Mouse (Mus musculus): Measurements from ENCODE around the gene Lpcat3. TPM values are rescaled to one million over a fixed set of nuclear protein-coding genes. Genes with fewer than 3 reads are reported as not detected.

Lpcat3 gene
- polyA plus RNA-seq, 1 experiment: 282 TPM

DNA sequence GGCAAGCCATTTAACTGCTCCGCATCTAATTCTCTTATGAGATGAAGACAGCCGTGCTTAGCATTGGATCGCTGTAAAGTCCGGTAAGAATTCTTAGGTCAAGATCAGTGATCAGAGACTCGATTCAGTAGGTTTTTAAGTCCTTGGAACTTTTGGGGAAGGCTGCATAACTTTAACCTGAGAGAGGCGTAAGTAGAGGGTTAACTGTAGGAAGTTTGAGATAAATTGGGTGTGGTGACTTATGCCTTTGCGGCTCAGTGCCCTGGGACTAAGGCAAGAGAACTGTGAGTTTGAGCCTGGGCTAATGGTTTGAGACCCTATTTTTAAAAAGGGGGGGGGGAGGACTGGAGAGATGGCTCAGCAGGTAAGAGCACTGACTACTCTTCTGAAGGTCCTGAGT, 1.4 kb downstream of the Lpcat3 start:
- TF ChIP-seq CTCF (IDR thresholded peaks at IDR 0.05; ENCODE audit: control insufficient read depth, insufficient read depth, insufficient replicate concordance, low read depth, low read length): no peak
- TF ChIP-seq POLR2A (IDR thresholded peaks at IDR 0.05; ENCODE audit: control insufficient read depth, low read depth, low read length): no peak
- no peaks in the 10 kb centered on the region for H3K27me3 ChIP-seq (ENCODE audit: control insufficient read depth, insufficient read depth, low read length)
- H3K36me3 ChIP-seq (ENCODE audit: control insufficient read depth, insufficient read depth, low read length): no peaks in the 10 kb centered on the region; the same call in 1 of the 2 replicates
- no peak overlapping the region for H3K27ac ChIP-seq (ENCODE audit: control insufficient read depth, insufficient read depth, low read depth, low read length)
- H3K4me3 ChIP-seq (ENCODE audit: control insufficient read depth, low read depth, low read length): peak overlapping the region; percentile 39; the same call in 1 of the 2 replicates
- 0 out of 2 replicates have a peak, but pooled peaks cover 2% of the 10 kb centered on the region for H3K4me1 ChIP-seq (ENCODE audit: control insufficient read depth, insufficient read depth, low read length)

DNA sequence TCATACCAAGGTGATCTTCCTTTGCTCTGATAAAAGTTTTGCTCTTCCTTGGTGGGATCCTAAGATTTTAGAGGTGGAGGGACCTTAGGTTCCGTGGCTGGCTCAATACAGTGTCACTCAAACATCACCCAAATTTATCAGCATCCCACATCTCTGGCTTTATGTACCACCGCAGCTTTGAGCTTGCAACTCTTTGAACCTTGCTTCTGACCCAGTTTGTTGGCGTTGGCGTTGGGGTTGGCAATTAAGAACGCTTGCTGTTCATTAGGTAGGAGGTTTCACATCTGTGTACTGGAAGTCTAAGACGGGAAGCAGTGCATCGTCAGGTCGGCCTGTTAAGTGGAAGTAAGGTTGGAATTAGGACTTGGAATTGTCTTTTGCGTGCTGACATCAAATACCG, 2.2 kb downstream of the Lpcat3 start:
- H3K27me3 ChIP-seq (ENCODE audit: control insufficient read depth, insufficient read depth, low read length): no peaks in the 10 kb centered on the region
- H3K36me3 ChIP-seq (ENCODE audit: control insufficient read depth, insufficient read depth, low read length): no peaks in the 10 kb centered on the region; the same call in 1 of the 2 replicates
- TF ChIP-seq CTCF (IDR thresholded peaks at IDR 0.05; ENCODE audit: control insufficient read depth, insufficient read depth, insufficient replicate concordance, low read depth, low read length): no peak
- no peak for TF ChIP-seq POLR2A (IDR thresholded peaks at IDR 0.05; ENCODE audit: control insufficient read depth, low read depth, low read length)
- no peak overlapping the region for H3K4me3 ChIP-seq (ENCODE audit: control insufficient read depth, low read depth, low read length)
- H3K27ac ChIP-seq (ENCODE audit: control insufficient read depth, insufficient read depth, low read depth, low read length): no peak overlapping the region
- 0 out of 2 replicates have a peak, but pooled peaks cover 2% of the 10 kb centered on the region for H3K4me1 ChIP-seq (ENCODE audit: control insufficient read depth, insufficient read depth, low read length)

DNA sequence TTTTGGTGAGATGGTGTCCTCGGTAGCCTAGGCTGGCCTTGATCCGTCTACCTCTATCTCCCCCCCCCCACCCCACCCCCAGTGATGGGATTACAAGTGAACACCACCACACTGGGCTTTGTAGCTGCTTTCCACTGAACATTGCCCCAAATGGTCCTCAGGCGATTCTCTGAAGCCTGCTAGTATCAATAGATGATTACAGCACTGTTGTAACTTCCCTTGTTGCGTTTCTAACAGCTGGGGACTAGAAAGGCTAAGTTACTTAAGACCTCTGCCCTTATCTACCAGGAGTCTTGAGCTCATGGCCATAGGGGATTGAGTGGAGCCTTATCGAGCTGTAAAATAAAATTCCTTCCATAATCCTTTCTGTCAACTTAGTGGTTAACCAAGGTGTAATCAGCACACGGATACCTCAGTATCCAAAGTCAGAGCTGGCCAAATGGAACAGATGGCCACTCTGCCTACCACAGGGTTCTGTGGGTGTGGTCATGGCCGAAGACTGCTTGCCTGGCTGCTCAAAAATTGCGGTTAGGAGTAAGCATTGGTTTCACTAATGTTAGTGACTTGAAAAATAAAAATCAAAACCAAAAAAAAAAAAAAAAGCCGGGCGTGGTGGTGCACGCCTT, 6.5 kb downstream of the Lpcat3 start:
- Histone ChIP-seq H3K27me3 (ENCODE audit: control insufficient read depth, insufficient read depth, low read length) (no peaks in the 10 kb centered on the region), H3K36me3 (ENCODE audit: control insufficient read depth, insufficient read depth, low read length) (no peaks in the 10 kb centered on the region; the same call in 1 of the 2 replicates), H3K4me3 (ENCODE audit: control insufficient read depth, low read depth, low read length) (no peak overlapping the region), H3K4me1 (ENCODE audit: control insufficient read depth, insufficient read depth, low read length) (no peaks in the 10 kb centered on the region), H3K27ac (ENCODE audit: control insufficient read depth, insufficient read depth, low read depth, low read length) (no peak overlapping the region)
- TF ChIP-seq CTCF (IDR thresholded peaks at IDR 0.05; ENCODE audit: control insufficient read depth, insufficient read depth, insufficient replicate concordance, low read depth, low read length): no peak
- no peak for TF ChIP-seq POLR2A (IDR thresholded peaks at IDR 0.05; ENCODE audit: control insufficient read depth, low read depth, low read length)

DNA sequence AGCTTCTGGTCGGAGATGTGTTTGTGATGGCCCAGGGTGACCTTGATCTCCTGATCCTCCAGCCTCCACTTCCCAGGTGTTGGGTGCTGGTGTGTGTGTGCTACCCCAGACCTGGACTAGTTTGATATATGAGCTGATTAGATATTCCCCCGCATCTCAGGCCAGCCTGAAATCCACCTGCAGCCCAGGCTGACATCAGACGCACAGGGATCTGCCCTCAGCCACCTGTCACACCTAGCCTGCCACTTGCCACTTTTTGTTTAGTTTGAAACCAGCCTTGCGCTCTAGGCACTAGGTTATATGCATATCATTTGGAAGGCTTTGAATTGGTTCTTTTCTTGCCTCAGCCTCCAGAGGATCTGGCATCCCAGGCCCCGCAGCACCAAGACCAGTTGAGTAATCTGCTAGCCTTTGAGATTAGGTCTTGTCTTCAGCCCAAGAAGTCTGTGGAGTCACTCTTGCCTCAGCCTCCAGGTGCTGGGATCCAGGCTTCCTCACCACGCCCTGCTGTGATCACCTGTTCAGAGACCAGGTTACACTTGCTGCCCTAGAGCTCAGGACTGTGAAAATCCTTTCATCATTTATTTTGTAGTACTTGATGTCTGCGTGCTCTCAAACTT, 7.6 kb downstream of the Lpcat3 start:
- H3K4me3 ChIP-seq (ENCODE audit: control insufficient read depth, low read depth, low read length): no peak overlapping the region
- no peaks in the 10 kb centered on the region for H3K27me3 ChIP-seq (ENCODE audit: control insufficient read depth, insufficient read depth, low read length)
- TF ChIP-seq POLR2A (IDR thresholded peaks at IDR 0.05; ENCODE audit: control insufficient read depth, low read depth, low read length) (no peak), CTCF (IDR thresholded peaks at IDR 0.05; ENCODE audit: control insufficient read depth, insufficient read depth, insufficient replicate concordance, low read depth, low read length) (no peak)
- no peaks in the 10 kb centered on the region for H3K36me3 ChIP-seq (ENCODE audit: control insufficient read depth, insufficient read depth, low read length)
- no peak overlapping the region for H3K27ac ChIP-seq (ENCODE audit: control insufficient read depth, insufficient read depth, low read depth, low read length)
- H3K4me1 ChIP-seq (ENCODE audit: control insufficient read depth, insufficient read depth, low read length): no peaks in the 10 kb centered on the region; the same call in 1 of the 2 replicates

DNA sequence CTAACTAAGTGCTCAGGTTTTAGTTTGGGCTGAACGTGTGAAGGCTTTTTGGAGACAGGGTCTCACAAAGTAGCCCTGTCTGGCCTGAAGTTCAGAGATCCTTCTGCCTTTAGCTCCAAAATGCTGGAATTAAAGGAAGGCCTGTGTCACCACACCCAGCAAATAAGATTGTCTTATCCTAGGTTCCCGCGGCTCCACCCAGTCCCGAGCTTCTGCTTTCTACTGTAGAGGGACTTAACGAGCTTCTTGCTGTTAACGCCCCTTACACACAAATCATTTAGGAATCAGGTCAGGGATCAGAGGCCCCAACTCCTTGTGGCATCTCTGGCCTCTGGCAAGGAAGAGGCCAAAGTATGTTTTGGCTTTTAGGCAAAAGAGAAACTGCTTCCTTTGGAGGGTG, 9.3 kb downstream of the Lpcat3 start:
- no peak for TF ChIP-seq CTCF (IDR thresholded peaks at IDR 0.05; ENCODE audit: control insufficient read depth, insufficient read depth, insufficient replicate concordance, low read depth, low read length)
- TF ChIP-seq POLR2A (IDR thresholded peaks at IDR 0.05; ENCODE audit: control insufficient read depth, low read depth, low read length): no peak
- H3K27ac ChIP-seq (ENCODE audit: control insufficient read depth, insufficient read depth, low read depth, low read length): no peak overlapping the region

DNA sequence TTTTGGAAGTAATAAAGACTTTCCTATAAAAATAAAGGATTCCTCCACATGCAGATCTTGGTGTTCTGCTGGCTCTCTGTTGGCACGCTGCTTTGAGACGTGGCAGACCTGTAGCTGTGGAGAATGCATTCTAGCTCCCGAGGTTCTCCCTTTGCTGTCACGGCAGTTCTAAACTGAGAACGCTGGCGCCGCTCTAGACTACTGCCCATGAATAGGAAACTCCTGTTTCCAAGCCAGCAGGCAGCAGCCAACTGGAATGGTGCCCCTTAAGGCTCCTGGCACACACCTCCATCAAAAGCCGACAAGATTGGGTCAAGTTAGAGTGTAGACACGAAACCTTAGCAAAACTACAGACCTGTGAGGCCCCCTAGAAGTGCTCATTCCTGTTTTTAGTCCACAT, 10.8 kb downstream of the Lpcat3 start:
- Histone ChIP-seq H3K27ac (ENCODE audit: control insufficient read depth, insufficient read depth, low read depth, low read length) (no peak overlapping the region), H3K4me3 (ENCODE audit: control insufficient read depth, low read depth, low read length) (no peak overlapping the region), H3K36me3 (ENCODE audit: control insufficient read depth, insufficient read depth, low read length) (no peaks in the 10 kb centered on the region), H3K27me3 (ENCODE audit: control insufficient read depth, insufficient read depth, low read length) (no peaks in the 10 kb centered on the region), H3K4me1 (ENCODE audit: control insufficient read depth, insufficient read depth, low read length) (no peaks in the 10 kb centered on the region; the same call in 1 of the 2 replicates)
- TF ChIP-seq CTCF (IDR thresholded peaks at IDR 0.05; ENCODE audit: control insufficient read depth, insufficient read depth, insufficient replicate concordance, low read depth, low read length) (no peak), POLR2A (IDR thresholded peaks at IDR 0.05; ENCODE audit: control insufficient read depth, low read depth, low read length) (no peak)

More for the DNA sequence above, 9.3 kb downstream of the Lpcat3 start:
- H3K36me3 ChIP-seq (ENCODE audit: control insufficient read depth, insufficient read depth, low read length): no peaks in the 10 kb centered on the region
- H3K27me3 ChIP-seq (ENCODE audit: control insufficient read depth, insufficient read depth, low read length): no peaks in the 10 kb centered on the region
- no peak overlapping the region for H3K4me3 ChIP-seq (ENCODE audit: control insufficient read depth, low read depth, low read length)
- H3K4me1 ChIP-seq (ENCODE audit: control insufficient read depth, insufficient read depth, low read length): no peaks in the 10 kb centered on the region; the same call in 1 of the 2 replicates

DNA sequence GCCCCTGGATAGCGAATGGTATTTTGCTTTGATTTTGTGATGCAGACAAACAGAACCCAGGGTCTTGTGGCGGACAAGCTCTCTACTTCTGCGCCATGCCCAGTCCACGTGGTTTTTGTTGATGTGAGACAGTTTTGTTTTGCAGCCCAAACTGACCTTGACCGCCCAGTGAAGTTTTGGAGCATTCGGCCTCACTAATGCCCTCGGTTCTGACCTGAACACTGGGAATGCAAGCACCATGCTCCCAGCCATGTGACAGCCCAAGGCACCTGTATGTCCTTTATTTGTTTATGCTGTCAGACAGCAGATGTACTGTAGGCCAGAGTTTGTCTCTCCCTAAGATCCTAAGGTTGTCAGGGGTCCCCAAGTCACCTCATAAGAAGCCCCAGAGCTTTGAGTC, 11.8 kb downstream of the Lpcat3 start:
- H3K27ac ChIP-seq (ENCODE audit: control insufficient read depth, insufficient read depth, low read depth, low read length): no peak overlapping the region
- TF ChIP-seq POLR2A (IDR thresholded peaks at IDR 0.05; ENCODE audit: control insufficient read depth, low read depth, low read length) (no peak), CTCF (IDR thresholded peaks at IDR 0.05; ENCODE audit: control insufficient read depth, insufficient read depth, insufficient replicate concordance, low read depth, low read length) (no peak)

More for the DNA sequence above, 11.8 kb downstream of the Lpcat3 start:
- Histone ChIP-seq H3K4me3 (ENCODE audit: control insufficient read depth, low read depth, low read length) (no peak overlapping the region), H3K4me1 (ENCODE audit: control insufficient read depth, insufficient read depth, low read length) (no peaks in the 10 kb centered on the region; the same call in 1 of the 2 replicates), H3K36me3 (ENCODE audit: control insufficient read depth, insufficient read depth, low read length) (no peaks in the 10 kb centered on the region), H3K27me3 (ENCODE audit: control insufficient read depth, insufficient read depth, low read length) (no peaks in the 10 kb centered on the region)
